Mouse (Mus musculus): ENCODE measurements at regions not wholly inside any gene's neighbourhood (a gene's known extent, or its start where the extent isn't known, plus 50 kb on each side); places are given as distances from the start of the nearest gene placed in this dataset.

- 86% methylated on average over 10 of the region's 11 CpGs for WGBS
- TF ChIP-seq CTCF (IDR thresholded peaks at IDR 0.05; ENCODE audit: low read depth) (no peak), EP300 (optimal IDR thresholded peaks at IDR 0.05) (no peak)
- no peaks in the 10 kb centered on the region for H3K36me3 ChIP-seq (ENCODE audit: control insufficient read depth, insufficient read depth, low read length)
- H3K27ac ChIP-seq (replicated peaks): no peak overlapping the region
- DNase-seq (ENCODE audit: low spot score): no peak
- no peak for ATAC-seq (ENCODE audit: low FRiP score, low TSS enrichment)
- no peak overlapping the region for H3K9ac ChIP-seq (ENCODE audit: low read length)
- no peaks in the 10 kb centered on the region for H3K27me3 ChIP-seq (ENCODE audit: control insufficient read depth, insufficient read depth, low read length)
- no peaks in the 10 kb centered on the region for H3K9me3 ChIP-seq (ENCODE audit: control insufficient read depth, low read length)
- H3K4me2 ChIP-seq (replicated peaks; ENCODE audit: low read depth): no peak overlapping the region
- H3K4me3 ChIP-seq (ENCODE audit: low read depth, low read length): no peak overlapping the region
- no peaks in the 10 kb centered on the region for H3K4me1 ChIP-seq (replicated peaks; ENCODE audit: control insufficient read depth, insufficient read depth)
Observed at GRCm38 (mm10) chr4:56120357-56120756, 588.1 kb upstream of the Klf4 start.

DNA sequence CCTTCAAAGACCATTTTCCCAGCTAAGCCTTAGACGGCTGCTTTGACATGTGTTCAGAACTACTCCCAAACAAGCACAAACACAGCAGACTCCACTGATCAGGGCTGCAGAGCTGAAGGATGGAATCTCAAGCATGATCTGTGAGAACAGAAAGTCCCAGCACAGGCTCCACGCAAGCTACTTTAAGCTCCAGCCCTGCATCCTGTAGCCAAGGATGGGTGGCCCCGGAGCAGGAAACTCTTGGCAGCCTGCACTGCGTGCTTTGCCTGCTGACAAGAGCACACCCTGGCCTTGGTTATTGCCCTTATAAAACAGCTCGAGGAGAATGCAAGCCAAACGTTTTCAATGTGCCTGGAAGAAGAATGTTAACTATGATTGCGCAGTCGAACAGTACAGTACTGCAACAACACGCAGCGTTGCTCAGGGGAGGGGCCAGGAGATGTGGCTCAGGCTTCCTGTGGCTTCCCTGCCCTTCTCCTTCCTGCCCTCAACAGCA, 581.5 kb upstream of the Klf4 start:
- Histone ChIP-seq H3K4me3 (ENCODE audit: low read depth, low read length) (no peak overlapping the region), H3K4me1 (replicated peaks; ENCODE audit: control insufficient read depth, insufficient read depth) (no peaks in the 10 kb centered on the region)

GRCm38 (mm10) chr4:56112931-56113700, 580.9 kb upstream of the Klf4 start:
- Histone ChIP-seq H3K4me3 (ENCODE audit: low read depth, low read length) (no peak overlapping the region), H3K27ac (replicated peaks) (peak overlapping the region; percentile 90), H3K9ac (ENCODE audit: low read length) (peak overlapping the region; percentile 31; the same call in 1 of the 2 replicates), H3K36me3 (ENCODE audit: control insufficient read depth, insufficient read depth, low read length) (no peaks in the 10 kb centered on the region), H3K4me1 (replicated peaks; ENCODE audit: control insufficient read depth, insufficient read depth) (no peaks in the 10 kb centered on the region), H3K27me3 (ENCODE audit: control insufficient read depth, insufficient read depth, low read length) (no peaks in the 10 kb centered on the region), H3K4me2 (replicated peaks; ENCODE audit: low read depth) (peak overlapping the region; percentile 32), H3K9me3 (ENCODE audit: control insufficient read depth, low read length) (no peaks in the 10 kb centered on the region)
- TF ChIP-seq EP300 (optimal IDR thresholded peaks at IDR 0.05) (no peak), CTCF (IDR thresholded peaks at IDR 0.05; ENCODE audit: low read depth) (no peak)
- 41% methylated on average over 9 of the region's 9 CpGs for WGBS
- DNase-seq (ENCODE audit: low spot score) (no peak), ATAC-seq (ENCODE audit: low FRiP score, low TSS enrichment) (no peak)

More for the DNA sequence above, 581.5 kb upstream of the Klf4 start:
- Histone ChIP-seq H3K9ac (ENCODE audit: low read length) (no peak overlapping the region), H3K27me3 (ENCODE audit: control insufficient read depth, insufficient read depth, low read length) (no peaks in the 10 kb centered on the region), H3K36me3 (ENCODE audit: control insufficient read depth, insufficient read depth, low read length) (no peaks in the 10 kb centered on the region), H3K4me2 (replicated peaks; ENCODE audit: low read depth) (peak overlapping the region; percentile 32), H3K27ac (replicated peaks) (peak overlapping the region; percentile 90), H3K9me3 (ENCODE audit: control insufficient read depth, low read length) (no peaks in the 10 kb centered on the region)
- ATAC-seq (ENCODE audit: low FRiP score, low TSS enrichment): peak; percentile 96
- peak; percentile 65 for DNase-seq (ENCODE audit: low spot score)
- WGBS: 7% methylated on average over 10 of the region's 10 CpGs
- TF ChIP-seq EP300 (optimal IDR thresholded peaks at IDR 0.05) (peak; percentile 92), CTCF (IDR thresholded peaks at IDR 0.05; ENCODE audit: low read depth) (peak; percentile 29; the same call in 1 of the 2 replicates)

GRCm38 (mm10) chr4:56106962-56107361, 574.7 kb upstream of the Klf4 start:
- 70% methylated on average over 4 of the region's 4 CpGs for WGBS
- Histone ChIP-seq H3K4me2 (replicated peaks; ENCODE audit: low read depth) (no peak overlapping the region), H3K9ac (ENCODE audit: low read length) (no peak overlapping the region), H3K27ac (replicated peaks) (no peak overlapping the region), H3K27me3 (ENCODE audit: control insufficient read depth, insufficient read depth, low read length) (no peaks in the 10 kb centered on the region), H3K4me1 (replicated peaks; ENCODE audit: control insufficient read depth, insufficient read depth) (no peaks in the 10 kb centered on the region), H3K36me3 (ENCODE audit: control insufficient read depth, insufficient read depth, low read length) (no peaks in the 10 kb centered on the region), H3K9me3 (ENCODE audit: control insufficient read depth, low read length) (no peaks in the 10 kb centered on the region), H3K4me3 (ENCODE audit: low read depth, low read length) (no peak overlapping the region)
- no peak for ATAC-seq (ENCODE audit: low FRiP score, low TSS enrichment)
- no peak for DNase-seq (ENCODE audit: low spot score)
- no peak for TF ChIP-seq CTCF (IDR thresholded peaks at IDR 0.05; ENCODE audit: low read depth)
- no peak for TF ChIP-seq EP300 (optimal IDR thresholded peaks at IDR 0.05)

DNA sequence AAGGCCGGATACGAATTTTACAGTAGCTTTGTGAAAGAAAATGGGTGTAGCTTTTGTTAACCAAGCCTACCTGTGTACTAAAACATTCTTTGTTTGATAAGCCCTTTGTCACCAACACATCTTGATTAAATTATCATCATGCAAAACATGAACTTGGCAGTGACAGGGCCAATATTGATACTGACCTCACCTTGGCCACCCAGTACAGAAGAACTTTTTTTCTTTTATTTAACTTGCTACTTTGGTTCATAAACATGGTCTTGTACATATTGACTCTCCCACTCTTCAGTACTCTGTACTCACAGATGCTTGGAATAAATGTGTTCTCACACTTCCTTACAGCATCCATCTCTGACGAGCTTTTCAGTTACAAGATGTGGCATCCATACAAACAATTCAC, 570.0 kb upstream of the Klf4 start:
- DNase-seq (ENCODE audit: low spot score): peak; percentile 41
- no peaks in the 10 kb centered on the region for H3K4me1 ChIP-seq (replicated peaks; ENCODE audit: control insufficient read depth, insufficient read depth)
- no peak overlapping the region for H3K27ac ChIP-seq (replicated peaks)
- no peak overlapping the region for H3K4me3 ChIP-seq (ENCODE audit: low read depth, low read length)
- ATAC-seq (ENCODE audit: low FRiP score, low TSS enrichment): peak; percentile 95
- H3K4me2 ChIP-seq (replicated peaks; ENCODE audit: low read depth): no peak overlapping the region
- H3K9ac ChIP-seq (ENCODE audit: low read length): no peak overlapping the region
- 60% methylated on average over 3 of the region's 3 CpGs for WGBS
- TF ChIP-seq EP300 (optimal IDR thresholded peaks at IDR 0.05) (no peak), CTCF (IDR thresholded peaks at IDR 0.05; ENCODE audit: low read depth) (no peak)
- no peaks in the 10 kb centered on the region; the same call in 1 of the 2 replicates for H3K9me3 ChIP-seq (ENCODE audit: control insufficient read depth, low read length)
- H3K27me3 ChIP-seq (ENCODE audit: control insufficient read depth, insufficient read depth, low read length): no peaks in the 10 kb centered on the region
- H3K36me3 ChIP-seq (ENCODE audit: control insufficient read depth, insufficient read depth, low read length): no peaks in the 10 kb centered on the region

- no peak overlapping the region for H3K27ac ChIP-seq (replicated peaks)
- no peaks in the 10 kb centered on the region for H3K27me3 ChIP-seq (ENCODE audit: control insufficient read depth, insufficient read depth, low read length)
- DNase-seq (ENCODE audit: low spot score): no peak
- no peaks in the 10 kb centered on the region for H3K4me1 ChIP-seq (replicated peaks; ENCODE audit: control insufficient read depth, insufficient read depth)
- TF ChIP-seq EP300 (optimal IDR thresholded peaks at IDR 0.05): no peak
- no peak for TF ChIP-seq CTCF (IDR thresholded peaks at IDR 0.05; ENCODE audit: low read depth)
- H3K4me3 ChIP-seq (ENCODE audit: low read depth, low read length): no peak overlapping the region
- no peaks in the 10 kb centered on the region for H3K36me3 ChIP-seq (ENCODE audit: control insufficient read depth, insufficient read depth, low read length)
- H3K9me3 ChIP-seq (ENCODE audit: control insufficient read depth, low read length): no peaks in the 10 kb centered on the region
- 72% methylated on average over 1 of the region's 1 CpGs for WGBS
- H3K9ac ChIP-seq (ENCODE audit: low read length): no peak overlapping the region
- H3K4me2 ChIP-seq (replicated peaks; ENCODE audit: low read depth): no peak overlapping the region
- ATAC-seq (ENCODE audit: low FRiP score, low TSS enrichment): no peak
Observed at GRCm38 (mm10) chr4:56090796-56091195, 558.5 kb upstream of the Klf4 start.

All from stomach, postnatal 0 days (tissue).